Mouse (Mus musculus): ENCODE data around the gene Smarcd3. TPM values are rescaled to one million over a fixed set of nuclear protein-coding genes. Genes with fewer than 3 reads are reported as not detected.
A peak's percentile ranks its signal among the peaks of the same experiment; 100 is the strongest.

Smarcd3 gene
- total and polyA plus RNA-seq, 3 experiments: 2.7 to 16.5 TPM; not detected in 1

DNA sequence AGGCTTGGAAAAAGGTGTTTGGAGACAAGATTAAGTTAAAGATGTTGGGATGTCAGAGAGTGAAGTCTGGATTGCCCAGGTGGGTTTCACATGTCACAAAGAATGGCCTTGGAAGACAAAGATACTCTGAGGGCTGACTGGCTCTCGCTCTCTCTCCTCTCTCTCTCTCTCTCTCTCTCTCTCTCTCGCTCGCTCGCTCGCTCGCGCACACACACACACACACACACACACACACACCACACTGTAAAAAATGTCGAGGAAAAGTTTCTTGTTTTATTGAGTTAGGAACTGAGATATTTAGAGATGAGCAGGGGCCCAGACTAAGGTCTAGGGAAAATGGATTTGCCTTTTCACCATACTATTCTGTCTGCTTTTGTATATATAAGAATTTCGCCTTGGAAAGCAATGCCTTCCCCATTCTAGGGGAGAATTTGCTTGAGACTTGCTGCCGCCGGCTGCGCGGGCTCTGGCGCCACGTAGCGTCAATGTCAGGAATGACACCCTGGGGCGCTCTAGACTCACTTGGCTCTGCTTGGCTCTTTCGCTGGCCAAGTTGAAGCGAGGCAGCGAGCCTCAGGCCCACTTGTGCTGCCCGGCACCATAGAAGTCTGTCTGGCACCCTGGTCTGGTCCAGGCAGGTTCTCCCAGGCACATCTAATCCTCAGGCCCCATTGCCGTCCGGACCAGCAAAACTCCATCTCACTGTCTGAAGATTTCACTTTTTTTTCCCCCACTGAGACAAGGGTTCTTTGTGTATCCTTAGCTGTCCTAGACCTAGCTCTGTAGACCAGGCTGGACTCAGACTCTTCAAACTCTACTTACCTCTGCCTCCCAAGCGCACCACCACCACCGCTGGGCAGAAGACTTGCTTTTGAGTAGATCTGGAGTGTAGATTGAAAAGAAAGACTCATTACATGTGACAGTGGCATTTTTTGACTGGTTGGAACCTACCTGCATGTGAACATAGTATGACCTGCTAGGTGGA is 27.8 kb upstream of the Smarcd3 start:
- H3K27ac ChIP-seq (ENCODE audit: control insufficient read depth, low read depth, low read length): no peak overlapping the region
- TF ChIP-seq SMC3 (IDR thresholded peaks at IDR 0.05; ENCODE audit: low read depth, low read length) (peak; percentile 90), RAD21 (IDR thresholded peaks at IDR 0.05; ENCODE audit: low read depth, low read length) (peak; percentile 99), ZC3H11A (IDR thresholded peaks at IDR 0.05; ENCODE audit: low read depth, low read length) (peak; percentile 89), CTCF (IDR thresholded peaks at IDR 0.05 in 2 of 3, conservative IDR thresholded peaks at IDR 0.05 in 1 of 3; ENCODE audit: control insufficient read depth in 1 of 3, insufficient read depth in 1 of 3, low read depth in 2 of 3, low read length in 3 of 3, poor library complexity in 1 of 3, severe bottlenecking in 1 of 3) (peak; percentile 98 to 99 (median 99)), MYB (IDR thresholded peaks at IDR 0.05; ENCODE audit: low read depth, low read length) (no peak), SIN3A (IDR thresholded peaks at IDR 0.05; ENCODE audit: low read length) (no peak), USF2 (IDR thresholded peaks at IDR 0.05; ENCODE audit: borderline replicate concordance in 1 of 2, insufficient read depth in 1 of 2, low read depth in 1 of 2, low read length in 2 of 2) (no peak)
- peaks cover 0 to 2% of the 10 kb centered on the region in 2 experiments; a peak in 3 of 4 replicates for H3K27me3 ChIP-seq (ENCODE audit: control insufficient read depth in 1 of 2, insufficient read depth in 2 of 2, low read length in 2 of 2)
- peak overlapping the region in 1 of 2 experiments; percentile 1; a peak in 1 of 4 replicates for H3K4me3 ChIP-seq (ENCODE audit: control insufficient read depth in 1 of 2, insufficient read depth in 1 of 2, low read depth in 2 of 2, low read length in 2 of 2)
- peak overlapping the region; percentile 30; the same call in 1 of the 2 replicates for H3K9ac ChIP-seq (ENCODE audit: control insufficient read depth, low read depth, low read length, poor library complexity, severe bottlenecking)
- no peaks in the 10 kb centered on the region for H3K79me2 ChIP-seq (ENCODE audit: control insufficient read depth, insufficient read depth, low read length, poor library complexity)
- peak; percentile 85 for DNase-seq (ENCODE audit: low read depth, low spot score)
- H3K9me3 ChIP-seq (replicated peaks; ENCODE audit: insufficient read depth, low read length): no peaks in the 10 kb centered on the region
- peaks cover 0 to 5% of the 10 kb centered on the region in 2 experiments; a peak in 1 of 4 replicates for H3K36me3 ChIP-seq (ENCODE audit: control insufficient read depth in 1 of 2, insufficient read depth in 2 of 2, low read length in 2 of 2)
- H3K4me1 ChIP-seq (ENCODE audit: control insufficient read depth in 1 of 2, insufficient read depth in 2 of 2, low read length in 2 of 2): peaks cover 0 to 7% of the 10 kb centered on the region in 2 experiments; a peak in 2 of 4 replicates

DNA sequence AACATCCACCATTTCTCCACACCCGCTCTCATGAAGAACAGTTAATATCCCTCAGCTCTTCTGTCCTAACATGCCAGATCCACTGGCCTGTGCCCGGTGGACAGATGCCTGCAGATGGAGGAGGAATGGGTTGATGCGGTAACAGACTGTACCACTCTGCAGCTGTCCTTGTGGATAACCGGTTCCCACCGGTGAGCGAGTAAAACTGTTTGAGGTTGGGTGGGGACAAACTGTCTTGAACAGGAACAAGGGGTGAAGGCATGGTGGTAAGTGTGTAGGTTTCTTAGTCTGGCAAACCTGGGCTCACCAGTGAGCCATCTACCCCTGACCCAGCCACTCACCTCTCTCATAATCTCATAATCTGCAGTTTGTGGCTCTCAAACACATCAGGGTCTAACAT is 27.1 kb upstream of the Smarcd3 start:
- H3K9ac ChIP-seq (ENCODE audit: control insufficient read depth, low read depth, low read length, poor library complexity, severe bottlenecking): no peak overlapping the region

More for the DNA sequence above, 27.1 kb upstream of the Smarcd3 start:
- Histone ChIP-seq H3K79me2 (ENCODE audit: control insufficient read depth, insufficient read depth, low read length, poor library complexity) (no peaks in the 10 kb centered on the region), H3K27ac (ENCODE audit: control insufficient read depth, low read depth, low read length) (no peak overlapping the region), H3K36me3 (ENCODE audit: control insufficient read depth in 1 of 2, insufficient read depth in 2 of 2, low read length in 2 of 2) (peaks cover 0 to 5% of the 10 kb centered on the region in 2 experiments; a peak in 1 of 4 replicates), H3K4me1 (ENCODE audit: control insufficient read depth in 1 of 2, insufficient read depth in 2 of 2, low read length in 2 of 2) (peaks cover 0 to 7% of the 10 kb centered on the region in 2 experiments; a peak in 2 of 4 replicates), H3K4me3 (ENCODE audit: control insufficient read depth in 1 of 2, insufficient read depth in 1 of 2, low read depth in 2 of 2, low read length in 2 of 2) (no peak overlapping the region), H3K27me3 (ENCODE audit: control insufficient read depth in 1 of 2, insufficient read depth in 2 of 2, low read length in 2 of 2) (peaks cover 0 to 2% of the 10 kb centered on the region in 2 experiments; a peak in 3 of 4 replicates), H3K9me3 (replicated peaks; ENCODE audit: insufficient read depth, low read length) (no peaks in the 10 kb centered on the region)
- TF ChIP-seq USF2 (IDR thresholded peaks at IDR 0.05; ENCODE audit: borderline replicate concordance in 1 of 2, insufficient read depth in 1 of 2, low read depth in 1 of 2, low read length in 2 of 2) (no peak), SMC3 (IDR thresholded peaks at IDR 0.05; ENCODE audit: low read depth, low read length) (no peak), MAFK (IDR thresholded peaks at IDR 0.05; ENCODE audit: borderline replicate concordance, low read depth, low read length) (no peak), NRF1 (IDR thresholded peaks at IDR 0.05; ENCODE audit: insufficient read depth, low read depth, low read length, poor library complexity, severe bottlenecking) (no peak), TAL1 (IDR thresholded peaks at IDR 0.05; ENCODE audit: low read length) (no peak), BHLHE40 (IDR thresholded peaks at IDR 0.05; ENCODE audit: borderline replicate concordance, low read depth, low read length) (no peak), NELFE (IDR thresholded peaks at IDR 0.05; ENCODE audit: low read depth, low read length) (no peak), GATA1 (IDR thresholded peaks at IDR 0.05; ENCODE audit: low read depth, low read length) (no peak), ZKSCAN1 (IDR thresholded peaks at IDR 0.05; ENCODE audit: low read depth, low read length) (no peak), RCOR1 (IDR thresholded peaks at IDR 0.05; ENCODE audit: low read depth, low read length) (no peak), JUND (IDR thresholded peaks at IDR 0.05; ENCODE audit: low read depth, low read length) (no peak), RAD21 (IDR thresholded peaks at IDR 0.05; ENCODE audit: low read depth, low read length) (no peak), MYB (IDR thresholded peaks at IDR 0.05; ENCODE audit: low read depth, low read length) (no peak), MYC (IDR thresholded peaks at IDR 0.05; ENCODE audit: low read depth, low read length) (no peak)
- DNase-seq (ENCODE audit: low read depth, low spot score): no peak

All from MEL (cell line).